Mouse (Mus musculus) midbrain, embryonic 11.5 days (tissue): ENCODE results near the gene Myt1l. TPM values are rescaled to one million over a fixed set of nuclear protein-coding genes. Genes with fewer than 3 reads are reported as not detected.

Source experiments
- ATAC-seq: fragments of 200-750 bp; cut with Nextera tagmentation; 2 replicates; pipeline ENCODE4 v1.8.0; 2017; ENCODE audit warnings: moderate TSS enrichment, moderate library complexity; ENCODE audit not compliant: low FRiP score
- DNase-seq: peaks from one replicate; pipeline ENCODE4 v3.0.0; 2015; ENCODE audit warnings: low spot score; ENCODE audit errors: missing footprints
- H3K27ac ChIP-seq: fragments of 300-500 bp; sonication (generic); 2 replicates; pipeline ENCODE4 v1.5.1; 2014; ENCODE audit warnings: low read depth, low read length
- H3K27me3 ChIP-seq: fragments of 300-500 bp; sonication (generic); 2 replicates; pipeline ENCODE4 v1.6.1; 2014; ENCODE audit warnings: mild to moderate bottlenecking, low read length, moderate library complexity, mixed read lengths; ENCODE audit not compliant: control insufficient read depth, insufficient read depth
- H3K36me3 ChIP-seq: fragments of 300-500 bp; sonication (generic); 2 replicates; pipeline ENCODE4 v1.6.1; 2014; ENCODE audit warnings: mild to moderate bottlenecking, low read length, moderate library complexity, mixed read lengths; ENCODE audit not compliant: control insufficient read depth, insufficient read depth
- H3K4me1 ChIP-seq: fragments of 300-500 bp; sonication (generic); 2 replicates; pipeline ENCODE4 v1.6.1; 2014; ENCODE audit warnings: low read length; ENCODE audit not compliant: control insufficient read depth, insufficient read depth
- H3K4me2 ChIP-seq: fragments of 300-500 bp; sonication (generic); 2 replicates; pipeline ENCODE4 v1.6.1; 2014; ENCODE audit warnings: mild to moderate bottlenecking, moderate library complexity
- H3K4me3 ChIP-seq: fragments of 300-500 bp; sonication (generic); 2 replicates; pipeline ENCODE4 v1.5.1; 2014; ENCODE audit warnings: low read depth, low read length
- H3K9ac ChIP-seq: fragments of 300-500 bp; sonication (generic); 2 replicates; pipeline ENCODE4 v1.6.1; 2014; ENCODE audit warnings: low read length
- H3K9me3 ChIP-seq: fragments of 300-500 bp; sonication (generic); 2 replicates; pipeline ENCODE4 v1.6.1; 2016; ENCODE audit warnings: low read length; ENCODE audit not compliant: control insufficient read depth
- WGBS: fragments of 180-500 bp; shearing (Covaris S2); extraction: QIAGEN DNeasy Blood & Tissue Kit; methylation state at CpG from one replicate; pipeline ENCODE4 v1.1.7; 2014; 5-methylcytosine and 5-hydroxymethylcytosine counted together
- polyA plus RNA-seq: library from polyadenylated mRNA; unstranded; fragments of >200 nt; fragmentation: Nextera tagmentation; extraction: Ambion mirVana; gene quantifications from 2 replicates; pipeline ENCODE4 v1.2.1, GENCODE M21; 2014

Myt1l gene
- polyA plus RNA-seq, 1 experiment from 2014 or later = 13.3 TPM

DNA sequence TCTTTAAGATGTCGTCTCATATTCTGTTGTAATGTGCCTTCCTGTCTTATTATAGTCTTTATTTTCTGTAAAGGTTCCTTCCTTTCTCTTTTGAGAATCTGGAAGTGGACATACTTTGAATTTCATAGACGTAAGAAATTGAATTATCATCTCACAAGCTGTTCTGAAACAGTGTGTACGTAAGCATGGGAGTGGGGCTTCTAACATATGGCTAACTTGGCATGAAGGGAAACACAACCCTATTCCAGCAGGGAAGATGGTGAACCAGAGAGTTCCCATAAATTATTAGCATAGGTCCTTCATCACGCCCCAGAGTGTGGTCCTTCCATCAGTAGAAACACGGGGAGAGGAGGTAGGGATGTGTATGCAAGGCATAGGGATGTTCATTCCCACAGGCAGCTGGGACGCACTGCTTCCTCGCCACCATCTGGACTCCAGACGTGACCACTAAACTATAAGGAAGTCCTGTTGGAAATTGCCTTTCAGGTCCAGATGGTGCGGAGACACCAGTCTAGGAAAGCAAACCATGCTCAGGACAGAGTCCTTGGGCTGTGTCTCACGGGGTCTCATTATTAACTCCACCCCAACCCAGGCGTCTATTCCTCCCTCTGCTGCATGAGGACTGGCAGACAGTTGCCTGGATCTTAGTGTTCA is 111.5 kb downstream of the Myt1l start:
- Histone ChIP-seq H3K27me3 (no peaks in the 10 kb centered on the region), H3K9ac (no peak overlapping the region), H3K4me1 (no peaks in the 10 kb centered on the region), H3K9me3 (no peaks in the 10 kb centered on the region), H3K36me3 (no peaks in the 10 kb centered on the region), H3K4me3 (no peak overlapping the region), H3K4me2 (no peak overlapping the region), H3K27ac (no peak overlapping the region)
- WGBS = 80% methylated on average over 11 of the region's 11 CpGs
- DNase-seq (peak; percentile 12), ATAC-seq (peak; percentile 66)

GRCm38 (mm10) chr12:29640201-29640600 is 112.0 kb downstream of the Myt1l start:
- Histone ChIP-seq H3K27ac (no peak overlapping the region), H3K4me3 (no peak overlapping the region), H3K9me3 (no peaks in the 10 kb centered on the region), H3K27me3 (no peaks in the 10 kb centered on the region), H3K4me1 (no peaks in the 10 kb centered on the region), H3K36me3 (no peaks in the 10 kb centered on the region), H3K9ac (no peak overlapping the region), H3K4me2 (no peak overlapping the region)
- DNase-seq (no peak), ATAC-seq (no peak; the same call in 1 of the 2 replicates)
- WGBS = 56% methylated on average over 1 of the region's 1 CpGs

DNA sequence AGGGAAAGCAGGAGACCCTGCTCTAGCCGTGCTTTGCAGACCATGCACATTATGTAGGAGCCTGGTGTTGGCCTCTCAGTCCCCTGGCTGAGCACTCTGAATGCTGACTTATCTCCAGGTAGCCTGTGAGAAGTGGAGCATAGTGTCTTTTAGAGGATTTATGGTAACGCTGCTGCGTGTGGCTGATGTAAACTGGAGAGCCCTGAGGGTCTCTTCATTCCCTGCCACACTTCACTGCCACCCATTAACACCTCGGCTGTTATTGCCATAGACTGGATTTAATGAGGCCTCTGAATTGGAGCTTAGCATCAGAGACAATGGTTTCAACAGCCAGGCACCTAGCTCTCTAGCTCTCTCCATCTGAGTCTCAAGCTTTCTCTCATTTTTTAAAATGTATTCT is 114.7 kb downstream of the Myt1l start:
- DNase-seq (peak; percentile 12), ATAC-seq (no peak)
- no peak overlapping the region for H3K4me2 ChIP-seq
- no peak overlapping the region for H3K4me3 ChIP-seq
- H3K4me1 ChIP-seq = no peaks in the 10 kb centered on the region
- H3K27ac ChIP-seq = no peak overlapping the region
- no peaks in the 10 kb centered on the region for H3K27me3 ChIP-seq
- H3K9ac ChIP-seq = no peak overlapping the region
- WGBS = 17% methylated on average over 4 of the region's 4 CpGs
- H3K36me3 ChIP-seq = no peaks in the 10 kb centered on the region
- H3K9me3 ChIP-seq = no peaks in the 10 kb centered on the region

DNA sequence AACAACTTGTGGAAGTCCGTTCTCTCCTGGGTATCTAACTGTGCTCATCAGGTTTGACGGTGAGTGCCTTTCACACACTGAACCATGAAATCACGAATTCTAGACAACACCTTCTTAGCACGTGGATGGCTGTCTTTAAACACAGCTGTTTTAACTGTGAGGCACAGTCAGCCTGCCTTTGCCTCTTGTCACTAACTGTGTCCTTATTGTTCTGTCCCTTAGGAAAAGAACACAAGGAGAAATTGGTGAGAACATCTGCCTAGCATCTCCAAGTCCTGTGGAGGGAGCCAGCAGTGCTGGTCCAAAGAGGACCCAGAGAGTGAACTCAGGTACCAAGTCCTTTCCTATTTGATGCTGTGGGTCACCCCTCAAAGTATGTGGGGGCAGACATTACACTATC is 115.9 kb downstream of the Myt1l start:
- ATAC-seq (no peak), DNase-seq (peak; percentile 69)
- WGBS = 78% methylated on average over 4 of the region's 4 CpGs
- Histone ChIP-seq H3K9me3 (no peaks in the 10 kb centered on the region), H3K27ac (no peak overlapping the region), H3K9ac (no peak overlapping the region), H3K27me3 (no peaks in the 10 kb centered on the region), H3K4me2 (no peak overlapping the region), H3K4me1 (no peaks in the 10 kb centered on the region), H3K36me3 (no peaks in the 10 kb centered on the region), H3K4me3 (no peak overlapping the region)

- peak; percentile 59 for DNase-seq
- H3K9ac ChIP-seq = no peak overlapping the region
- ATAC-seq = no peak
- WGBS = 90% methylated on average over 7 of the region's 7 CpGs
- no peaks in the 10 kb centered on the region for H3K36me3 ChIP-seq
- no peaks in the 10 kb centered on the region for H3K4me1 ChIP-seq
- H3K9me3 ChIP-seq = no peaks in the 10 kb centered on the region
- H3K27ac ChIP-seq = no peak overlapping the region
- no peaks in the 10 kb centered on the region for H3K27me3 ChIP-seq
- H3K4me3 ChIP-seq = no peak overlapping the region
- H3K4me2 ChIP-seq = no peak overlapping the region
Observed at GRCm38 (mm10) chr12:29644721-29645120, 116.5 kb downstream of the Myt1l start.

DNA sequence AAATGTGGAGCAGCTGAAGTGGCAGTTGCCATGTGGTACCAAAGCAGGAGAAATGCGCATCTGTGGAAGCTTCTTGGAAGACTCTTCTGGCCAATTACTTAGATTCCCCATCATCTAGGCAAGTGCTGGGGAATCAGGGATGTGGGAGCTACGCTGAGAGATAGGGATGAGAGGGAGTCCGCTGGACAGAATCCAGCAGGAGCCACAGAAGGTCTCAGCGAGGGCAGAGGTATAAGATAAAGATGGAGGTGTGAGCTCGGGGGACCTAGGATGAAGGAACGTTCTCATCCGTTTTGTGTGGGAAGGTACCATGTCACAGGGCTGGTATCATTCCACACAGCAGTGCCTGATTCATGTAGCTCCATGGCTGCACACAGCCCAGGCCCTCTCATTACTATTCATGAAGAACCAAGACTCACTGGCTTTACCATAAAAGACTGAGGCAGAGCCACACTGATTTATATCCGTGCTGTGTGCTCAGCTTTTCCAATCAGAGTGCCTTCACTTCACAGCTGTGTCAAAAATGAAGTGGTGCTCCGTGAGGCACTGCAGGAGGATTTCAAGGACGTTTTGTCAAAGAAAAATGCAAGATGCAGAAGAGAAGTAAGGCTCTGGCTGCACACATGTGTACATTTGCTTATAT is 121.4 kb downstream of the Myt1l start:
- H3K27ac ChIP-seq = no peak overlapping the region
- DNase-seq = peak; percentile 67
- WGBS = 82% methylated on average over 10 of the region's 10 CpGs

GRCm38 (mm10) chr12:29652516-29652915 is 124.3 kb downstream of the Myt1l start:
- Histone ChIP-seq H3K4me3 (no peak overlapping the region), H3K27ac (no peak overlapping the region), H3K4me1 (no peaks in the 10 kb centered on the region), H3K36me3 (no peaks in the 10 kb centered on the region), H3K9ac (no peak overlapping the region), H3K9me3 (no peaks in the 10 kb centered on the region), H3K27me3 (no peaks in the 10 kb centered on the region), H3K4me2 (no peak overlapping the region)
- WGBS = 85% methylated on average over 5 of the region's 5 CpGs
- no peak for ATAC-seq
- no peak for DNase-seq

More for the DNA sequence above, 121.4 kb downstream of the Myt1l start:
- Histone ChIP-seq H3K4me1 (no peaks in the 10 kb centered on the region), H3K36me3 (no peaks in the 10 kb centered on the region), H3K4me2 (no peak overlapping the region), H3K9ac (no peak overlapping the region), H3K27me3 (no peaks in the 10 kb centered on the region), H3K9me3 (no peaks in the 10 kb centered on the region), H3K4me3 (no peak overlapping the region)
- no peak for ATAC-seq

GRCm38 (mm10) chr12:29655197-29655632 is 127.0 kb downstream of the Myt1l start:
- Histone ChIP-seq H3K9me3 (no peaks in the 10 kb centered on the region), H3K4me1 (no peaks in the 10 kb centered on the region), H3K27me3 (no peaks in the 10 kb centered on the region), H3K9ac (no peak overlapping the region), H3K4me3 (no peak overlapping the region), H3K36me3 (no peaks in the 10 kb centered on the region), H3K4me2 (no peak overlapping the region), H3K27ac (no peak overlapping the region)
- no peak for ATAC-seq
- DNase-seq = no peak
- WGBS = 84% methylated on average over 10 of the region's 10 CpGs

- H3K4me3 ChIP-seq = no peak overlapping the region
- H3K36me3 ChIP-seq = no peaks in the 10 kb centered on the region
- no peak for DNase-seq
- no peak for ATAC-seq
- H3K9ac ChIP-seq = no peak overlapping the region
- 92% methylated on average over 12 of the region's 12 CpGs for WGBS
- no peaks in the 10 kb centered on the region for H3K27me3 ChIP-seq
- H3K9me3 ChIP-seq = no peaks in the 10 kb centered on the region
- H3K4me2 ChIP-seq = no peak overlapping the region
- no peak overlapping the region for H3K27ac ChIP-seq
- no peaks in the 10 kb centered on the region for H3K4me1 ChIP-seq
Observed at GRCm38 (mm10) chr12:29655673-29656072, 127.5 kb downstream of the Myt1l start.
